Mouse (Mus musculus) forebrain, embryonic 12.5 days (tissue): ENCODE data around the gene Dnm3. TPM values are rescaled to one million over a fixed set of nuclear protein-coding genes. Genes with fewer than 3 reads are reported as not detected.

Experiments used
- ATAC-seq: fragments of 200-750 bp; cut with Nextera tagmentation; 2 replicates; pipeline ENCODE4 v1.8.0; 2017; ENCODE audit warnings: moderate TSS enrichment; ENCODE audit not compliant: low FRiP score
- H3K27ac ChIP-seq: fragments of 300-500 bp; sonication (generic); 2 replicates; pipeline ENCODE4 v1.5.1; 2016; ENCODE audit warnings: mild to moderate bottlenecking
- H3K27me3 ChIP-seq: fragments of 300-500 bp; sonication (generic); 2 replicates; pipeline ENCODE4 v1.6.1; 2016; ENCODE audit warnings: mild to moderate bottlenecking
- H3K36me3 ChIP-seq: fragments of 300-500 bp; sonication (generic); replicated peaks from 2 replicates; pipeline ENCODE4 v1.6.1; 2016; ENCODE audit warnings: mild to moderate bottlenecking
- H3K4me1 ChIP-seq: fragments of 300-500 bp; sonication (generic); 2 replicates; pipeline ENCODE4 v1.6.1; 2016
- H3K4me2 ChIP-seq: fragments of 300-500 bp; sonication (generic); 2 replicates; pipeline ENCODE4 v1.6.1; 2016; ENCODE audit warnings: mild to moderate bottlenecking, moderate library complexity
- H3K4me3 ChIP-seq: fragments of 300-500 bp; sonication (generic); replicated peaks from 2 replicates; pipeline ENCODE4 v1.5.1; 2016; ENCODE audit warnings: mild to moderate bottlenecking
- H3K9ac ChIP-seq: fragments of 300-500 bp; sonication (generic); 2 replicates; pipeline ENCODE4 v1.6.1; 2016; ENCODE audit warnings: mild to moderate bottlenecking
- H3K9me3 ChIP-seq: fragments of 300-500 bp; sonication (generic); 2 replicates; pipeline ENCODE4 v1.6.1; 2016
- WGBS: fragments of 180-500 bp; shearing (Covaris S2); methylation state at CpG from one replicate; pipeline ENCODE4 v1.1.7; 2016; 5-methylcytosine and 5-hydroxymethylcytosine counted together
- polyA plus RNA-seq: library from polyadenylated mRNA; unstranded; fragments of >200 nt; fragmentation: Nextera tagmentation; extraction: Ambion mirVana; gene quantifications from 2 replicates; pipeline ENCODE4 v1.2.1, GENCODE M21; 2016

Dnm3 gene
- polyA plus RNA-seq, result 12.1 and 13.0 TPM in 2 replicates

GRCm38 (mm10) chr1:162477246-162478209 is at the start of gene Dnm3:
Dnm3 (minus strand) TSS chr1:162478034.
- H3K27ac ChIP-seq, result peak within 1 kb of the TSS; percentile 70
- H3K9me3 ChIP-seq, result no peaks in the 10 kb centered on the region
- no peaks in the 10 kb centered on the region for H3K36me3 ChIP-seq
- peak; percentile 99 for ATAC-seq
- H3K4me3 ChIP-seq, result peak within 1 kb of the TSS; percentile 64
- H3K4me2 ChIP-seq, result peak within 1 kb of the TSS; percentile 93
- H3K27me3 ChIP-seq, result peaks cover 11% of the 10 kb centered on the region; the same call in 1 of the 2 replicates
- peak within 1 kb of the TSS; percentile 72 for H3K9ac ChIP-seq
- under 1% methylated on average over 54 of the region's 56 CpGs for WGBS
- H3K4me1 ChIP-seq, result peaks cover 14% of the 10 kb centered on the region

- H3K4me2 ChIP-seq, result no peak overlapping the region
- H3K36me3 ChIP-seq, result no peaks in the 10 kb centered on the region
- no peak for ATAC-seq
- no peaks in the 10 kb centered on the region; the same call in 1 of the 2 replicates for H3K4me1 ChIP-seq
- no peak overlapping the region for H3K27ac ChIP-seq
- H3K9ac ChIP-seq, result no peak overlapping the region
- H3K4me3 ChIP-seq, result no peak overlapping the region
- 81% methylated on average over 1 of the region's 1 CpGs for WGBS
- no peaks in the 10 kb centered on the region for H3K27me3 ChIP-seq
- no peaks in the 10 kb centered on the region for H3K9me3 ChIP-seq
Measured at GRCm38 (mm10) chr1:162515116-162515515, 37.3 kb upstream of the Dnm3 start.

GRCm38 (mm10) chr1:162510013-162510356 is 32.2 kb upstream of the Dnm3 start:
- WGBS, result 88% methylated on average over 2 of the region's 2 CpGs
- no peaks in the 10 kb centered on the region for H3K36me3 ChIP-seq
- no peak overlapping the region for H3K4me2 ChIP-seq
- no peaks in the 10 kb centered on the region; the same call in 1 of the 2 replicates for H3K4me1 ChIP-seq
- H3K9ac ChIP-seq, result no peak overlapping the region
- H3K9me3 ChIP-seq, result no peaks in the 10 kb centered on the region
- H3K4me3 ChIP-seq, result no peak overlapping the region
- H3K27ac ChIP-seq, result no peak overlapping the region
- no peak for ATAC-seq
- H3K27me3 ChIP-seq, result no peaks in the 10 kb centered on the region

GRCm38 (mm10) chr1:162509329-162510012 is 31.6 kb upstream of the Dnm3 start:
- H3K36me3 ChIP-seq, result no peaks in the 10 kb centered on the region
- no peak for ATAC-seq
- H3K9ac ChIP-seq, result no peak overlapping the region
- H3K4me2 ChIP-seq, result no peak overlapping the region
- no peaks in the 10 kb centered on the region; the same call in 1 of the 2 replicates for H3K4me1 ChIP-seq
- no peaks in the 10 kb centered on the region for H3K27me3 ChIP-seq
- no peak overlapping the region for H3K4me3 ChIP-seq
- no peaks in the 10 kb centered on the region for H3K9me3 ChIP-seq
- WGBS, result 61% methylated on average over 12 of the region's 12 CpGs
- H3K27ac ChIP-seq, result no peak overlapping the region

- Histone ChIP-seq H3K9me3 (no peaks in the 10 kb centered on the region), H3K27ac (no peak overlapping the region), H3K4me1 (no peaks in the 10 kb centered on the region; the same call in 1 of the 2 replicates), H3K27me3 (no peaks in the 10 kb centered on the region), H3K4me3 (no peak overlapping the region), H3K9ac (no peak overlapping the region), H3K4me2 (no peak overlapping the region), H3K36me3 (no peaks in the 10 kb centered on the region)
- 82% methylated on average over 4 of the region's 4 CpGs for WGBS
- no peak for ATAC-seq
Measured at GRCm38 (mm10) chr1:162508211-162509005, 30.6 kb upstream of the Dnm3 start.

GRCm38 (mm10) chr1:162506516-162506915 is 28.7 kb upstream of the Dnm3 start:
- Histone ChIP-seq H3K4me3 (no peak overlapping the region), H3K4me1 (no peaks in the 10 kb centered on the region; the same call in 1 of the 2 replicates), H3K27me3 (no peaks in the 10 kb centered on the region), H3K9ac (no peak overlapping the region), H3K36me3 (no peaks in the 10 kb centered on the region), H3K27ac (no peak overlapping the region), H3K4me2 (no peak overlapping the region), H3K9me3 (no peaks in the 10 kb centered on the region)
- 90% methylated on average over 4 of the region's 4 CpGs for WGBS
- no peak for ATAC-seq

GRCm38 (mm10) chr1:162505649-162506048 is 27.8 kb upstream of the Dnm3 start:
- no peak overlapping the region for H3K4me3 ChIP-seq
- H3K27me3 ChIP-seq, result no peaks in the 10 kb centered on the region
- no peaks in the 10 kb centered on the region for H3K9me3 ChIP-seq
- no peak for ATAC-seq
- H3K9ac ChIP-seq, result no peak overlapping the region
- H3K27ac ChIP-seq, result no peak overlapping the region
- no peak overlapping the region for H3K4me2 ChIP-seq
- H3K36me3 ChIP-seq, result no peaks in the 10 kb centered on the region
- no peaks in the 10 kb centered on the region; the same call in 1 of the 2 replicates for H3K4me1 ChIP-seq
- 89% methylated on average over 6 of the region's 6 CpGs for WGBS

GRCm38 (mm10) chr1:162476531-162477080 is 1.2 kb downstream of the Dnm3 start:
- Histone ChIP-seq H3K9ac (peak overlapping the region; percentile 72), H3K4me3 (peak overlapping the region; percentile 64), H3K27ac (no peak overlapping the region), H3K9me3 (no peaks in the 10 kb centered on the region), H3K4me2 (peak overlapping the region; percentile 93), H3K4me1 (peaks cover 14% of the 10 kb centered on the region), H3K36me3 (no peaks in the 10 kb centered on the region), H3K27me3 (peaks cover 11% of the 10 kb centered on the region; the same call in 1 of the 2 replicates)
- under 1% methylated on average over 19 of the region's 19 CpGs for WGBS
- peak; percentile 24; the same call in 1 of the 2 replicates for ATAC-seq

GRCm38 (mm10) chr1:162472949-162473348 is 4.9 kb downstream of the Dnm3 start:
- Histone ChIP-seq H3K9me3 (no peaks in the 10 kb centered on the region), H3K4me3 (no peak overlapping the region), H3K4me1 (peaks cover 11% of the 10 kb centered on the region), H3K36me3 (no peaks in the 10 kb centered on the region), H3K4me2 (no peak overlapping the region), H3K27me3 (peaks cover 11% of the 10 kb centered on the region; the same call in 1 of the 2 replicates), H3K9ac (no peak overlapping the region), H3K27ac (no peak overlapping the region)
- WGBS, result 88% methylated on average over 1 of the region's 1 CpGs
- ATAC-seq, result no peak

GRCm38 (mm10) chr1:162471089-162471488 is 6.7 kb downstream of the Dnm3 start:
- no peak overlapping the region for H3K4me3 ChIP-seq
- no peak overlapping the region for H3K27ac ChIP-seq
- no peak overlapping the region for H3K9ac ChIP-seq
- peaks cover 5% of the 10 kb centered on the region; the same call in 1 of the 2 replicates for H3K27me3 ChIP-seq
- no peaks in the 10 kb centered on the region for H3K36me3 ChIP-seq
- H3K9me3 ChIP-seq, result no peaks in the 10 kb centered on the region
- H3K4me1 ChIP-seq, result peaks cover 5% of the 10 kb centered on the region; the same call in 1 of the 2 replicates
- ATAC-seq, result no peak
- H3K4me2 ChIP-seq, result no peak overlapping the region

- ATAC-seq, result no peak
- H3K9ac ChIP-seq, result no peak overlapping the region
- H3K4me1 ChIP-seq, result peaks cover 5% of the 10 kb centered on the region; the same call in 1 of the 2 replicates
- H3K4me2 ChIP-seq, result no peak overlapping the region
- H3K36me3 ChIP-seq, result no peaks in the 10 kb centered on the region
- H3K9me3 ChIP-seq, result no peaks in the 10 kb centered on the region
- 73% methylated on average over 2 of the region's 2 CpGs for WGBS
- H3K27ac ChIP-seq, result no peak overlapping the region
- H3K27me3 ChIP-seq, result 0 out of 2 replicates have a peak, but pooled peaks cover 4% of the 10 kb centered on the region
- no peak overlapping the region for H3K4me3 ChIP-seq
Measured at GRCm38 (mm10) chr1:162469752-162470280, 8.0 kb downstream of the Dnm3 start.
